Mouse (Mus musculus): ENCODE data around the gene Cmtm5.

The Cmtm5 gene

GRCm38 (mm10) chr14:54935904-54936830 is at the start of gene Cmtm5:
Gene Cmtm5 (plus strand): TSS chr14:54936261.
- no peak for DNase-seq (ENCODE audit: low spot score in 2 of 2)

GRCm38 (mm10) chr14:54892200-54892599 is 43.9 kb upstream of the Cmtm5 start, which contains the start of gene Pabpn1:
Gene Pabpn1 (plus strand): TSS chr14:54892500.
- DNase-seq (ENCODE audit: low spot score in 2 of 2): no peak

DNA sequence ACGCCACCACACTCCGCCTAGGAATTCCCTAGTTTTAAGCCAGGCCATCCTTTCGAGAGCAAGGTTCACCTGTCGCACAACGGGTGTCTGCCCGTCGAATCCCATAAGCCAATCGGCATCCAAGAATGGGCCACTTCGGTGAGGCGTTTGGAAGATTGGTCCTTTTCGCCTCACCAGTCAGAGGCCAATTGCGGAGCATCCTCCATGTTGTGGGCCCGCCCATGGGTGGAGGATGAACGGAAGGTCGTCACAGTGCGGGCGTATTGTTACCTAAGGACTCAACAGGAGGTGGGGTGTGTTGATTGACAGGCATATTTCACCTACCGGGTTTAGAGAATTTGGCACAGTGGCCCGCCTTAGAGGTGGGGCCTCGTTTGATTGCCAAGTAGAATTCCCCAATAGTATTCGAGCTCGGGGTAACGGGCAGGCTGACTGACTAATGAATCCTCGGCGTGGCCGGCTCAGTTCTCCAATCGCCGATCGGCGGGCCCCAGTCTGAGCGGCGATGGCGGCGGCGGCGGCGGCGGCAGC is 42.3 kb upstream of the Cmtm5 start:
- DNase-seq (ENCODE audit: low spot score in 2 of 2): peak; percentile 98

DNA sequence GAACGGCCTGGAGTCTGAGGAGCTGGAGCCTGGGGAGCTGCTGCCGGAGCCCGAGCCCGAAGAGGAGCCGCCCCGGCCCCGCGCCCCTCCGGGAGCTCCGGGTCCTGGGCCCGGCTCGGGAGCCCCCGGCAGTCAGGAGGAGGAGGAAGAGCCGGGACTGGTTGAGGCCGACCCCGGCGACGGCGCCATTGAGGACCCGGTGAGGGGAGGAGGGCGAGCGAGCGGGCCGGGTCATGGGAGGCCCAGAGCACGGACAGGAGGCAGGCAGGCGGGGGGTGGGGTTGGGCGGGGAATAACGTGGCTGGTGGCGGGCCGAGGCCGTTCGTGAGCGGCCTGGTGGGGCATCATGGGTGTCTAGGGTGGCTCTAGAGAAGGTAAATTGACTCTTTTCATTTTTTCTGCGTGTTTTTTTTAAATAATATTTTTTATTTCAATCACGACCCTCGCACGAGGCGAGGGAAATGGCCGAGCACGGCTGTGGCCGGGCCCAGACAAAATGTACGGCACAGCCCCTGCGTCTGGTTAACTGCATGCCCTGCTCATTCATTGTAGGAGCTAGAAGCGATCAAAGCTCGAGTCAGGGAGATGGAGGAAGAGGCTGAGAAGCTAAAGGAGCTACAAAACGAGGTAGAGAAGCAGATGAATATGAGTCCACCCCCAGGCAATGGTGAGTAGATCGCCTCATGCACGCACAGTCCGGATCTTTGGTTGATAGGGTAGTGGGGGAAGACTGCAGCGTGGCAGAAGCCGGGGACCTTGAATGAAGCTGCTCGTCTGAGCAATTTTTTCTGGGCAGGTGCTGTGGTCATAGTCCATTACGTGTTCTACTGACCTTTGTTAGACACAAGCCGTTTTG is 41.5 kb upstream of the Cmtm5 start:
- peak; percentile 60 to 69 for DNase-seq (ENCODE audit: low spot score in 2 of 2)

GRCm38 (mm10) chr14:54897445-54897844 is 38.6 kb upstream of the Cmtm5 start:
- no peak for DNase-seq (ENCODE audit: low spot score in 2 of 2)

GRCm38 (mm10) chr14:54900383-54900782 is 35.7 kb upstream of the Cmtm5 start:
- peak; percentile 26 to 57 for DNase-seq (ENCODE audit: low spot score in 2 of 2)

DNA sequence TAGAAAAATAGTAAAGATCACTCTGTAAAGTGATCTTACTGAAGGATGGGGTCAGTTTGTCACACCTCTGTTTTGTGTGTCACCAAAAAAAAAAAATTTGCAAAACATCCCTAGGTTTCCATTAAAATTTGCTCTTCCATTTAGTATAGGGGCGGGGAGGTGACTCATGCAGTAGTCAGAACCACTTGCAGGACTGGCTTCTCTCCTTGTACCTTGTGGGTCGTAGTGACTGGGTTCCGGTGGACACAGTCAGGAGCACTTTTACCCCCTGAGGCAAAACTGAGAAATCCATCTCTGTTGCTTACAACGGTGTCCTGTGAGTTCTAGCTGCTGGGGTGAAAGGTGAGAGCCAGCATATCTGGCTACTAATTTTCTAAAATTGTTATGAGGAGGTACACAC is 32.4 kb upstream of the Cmtm5 start:
- no peak for DNase-seq (ENCODE audit: low spot score in 2 of 2)

GRCm38 (mm10) chr14:54908682-54909081 is 27.4 kb upstream of the Cmtm5 start:
- DNase-seq (ENCODE audit: low spot score in 2 of 2): no peak

DNA sequence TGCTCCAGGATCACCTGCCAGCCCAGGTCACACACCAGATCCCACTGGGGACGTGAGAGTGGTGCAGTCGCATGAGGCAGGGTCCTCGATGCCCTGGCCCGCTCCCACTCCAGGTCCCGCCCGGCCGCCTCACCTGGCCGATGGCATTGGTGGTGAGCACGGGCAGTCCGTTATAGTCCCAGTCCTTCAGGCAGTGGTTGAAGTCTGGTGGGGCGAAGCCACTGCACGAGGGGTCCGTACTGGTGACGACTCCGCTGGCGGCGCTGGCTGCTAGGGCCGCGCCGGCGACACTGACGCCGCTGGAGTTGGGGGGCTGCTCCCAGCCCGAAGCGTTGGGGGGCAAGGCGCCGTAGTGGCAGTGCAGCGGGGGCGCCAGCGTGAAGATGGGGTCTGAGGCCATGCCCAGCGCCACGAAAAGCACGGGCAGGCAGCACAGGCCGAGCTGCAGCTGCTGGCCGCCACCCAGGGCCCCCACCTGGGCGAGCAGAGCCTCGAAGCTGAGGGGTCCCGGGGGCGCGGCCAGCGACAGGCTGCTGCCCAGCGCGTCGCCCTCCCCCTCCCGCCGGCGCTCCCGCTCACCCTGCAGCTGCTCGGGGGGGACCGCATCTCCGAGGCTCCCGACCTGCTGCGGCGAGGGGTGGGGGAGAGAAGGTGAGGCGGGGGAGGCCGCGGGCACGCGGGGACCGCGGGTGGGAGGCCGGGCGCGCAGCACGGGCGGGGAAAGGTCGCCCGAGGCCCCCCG is 23.8 kb upstream of the Cmtm5 start:
- DNase-seq (ENCODE audit: low spot score in 2 of 2): no peak

DNA sequence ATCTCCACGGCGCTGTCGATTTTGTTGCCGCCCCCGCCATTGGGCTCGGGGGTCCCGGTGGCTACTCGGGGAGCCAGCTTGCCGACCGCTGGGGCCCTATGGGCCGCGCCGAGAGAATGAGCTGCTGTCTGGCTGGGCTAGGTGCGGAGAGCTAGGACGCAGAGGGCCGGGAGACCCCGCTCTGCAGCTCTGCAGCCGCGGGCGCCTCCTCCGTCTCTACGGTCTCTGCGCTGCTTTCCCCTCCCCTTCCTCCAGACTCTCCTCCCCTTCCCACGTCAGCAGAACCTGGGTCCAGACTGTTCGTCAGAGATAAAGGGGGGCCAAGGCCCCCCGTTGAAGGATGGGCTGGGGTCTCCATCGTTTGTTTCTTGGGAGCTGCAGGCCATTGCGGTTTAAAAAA is 23.2 kb upstream of the Cmtm5 start, which contains the start of gene Slc22a17:
Gene Slc22a17 (minus strand): TSS at position 247 of the 400 bp plus-strand sequence.
- DNase-seq (ENCODE audit: low spot score in 2 of 2): no peak

DNA sequence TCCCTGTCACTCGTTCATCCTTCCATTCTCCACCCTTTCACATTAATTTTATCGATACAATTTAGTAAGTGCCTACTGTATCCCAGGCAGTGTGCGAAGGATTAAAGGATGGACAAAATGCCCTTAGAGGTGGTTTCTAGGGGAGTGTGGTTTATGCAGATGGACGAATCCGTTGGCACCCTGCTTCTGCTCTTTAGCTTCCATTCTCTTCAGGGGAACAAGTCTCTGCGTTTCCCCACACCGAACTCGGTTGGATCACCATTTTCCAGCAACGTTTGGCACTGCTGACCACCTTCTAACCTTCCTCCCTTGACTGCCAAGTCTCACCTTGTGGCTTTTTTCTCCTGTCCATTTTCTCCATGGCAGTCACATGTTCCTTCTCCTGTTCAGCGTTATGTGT is 22.7 kb upstream of the Cmtm5 start:
- DNase-seq (ENCODE audit: low spot score in 2 of 2): no peak

DNA sequence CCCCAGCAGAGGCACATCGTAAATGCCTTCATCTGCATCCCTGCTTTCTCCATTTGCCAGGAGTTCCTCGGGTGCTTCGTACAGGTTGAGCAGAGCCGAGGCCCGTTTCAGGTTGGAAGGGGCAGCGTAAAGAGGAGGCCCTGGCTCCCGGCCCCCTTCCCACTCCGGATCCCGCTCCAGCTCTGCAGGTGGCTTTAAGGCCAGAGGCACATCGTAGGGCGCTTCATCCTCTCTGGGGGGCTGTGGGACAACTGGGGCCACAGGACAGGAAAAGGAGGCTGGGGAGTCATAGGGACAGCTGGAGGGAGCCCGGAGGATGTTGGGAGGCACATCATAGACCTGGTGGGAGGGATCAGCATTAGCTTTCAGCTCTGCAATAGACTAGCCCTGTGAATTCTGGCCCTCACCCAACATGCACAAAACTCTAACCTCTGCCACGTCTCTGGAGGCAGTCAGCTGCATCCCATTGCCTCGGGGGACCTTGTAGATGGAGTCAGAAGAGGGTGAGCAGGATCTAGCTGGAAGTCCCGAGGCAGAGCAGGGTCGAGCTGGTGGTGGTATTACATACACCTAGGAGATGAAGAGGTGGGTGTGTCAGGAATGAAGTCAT is 15.9 kb upstream of the Cmtm5 start:
- no peak for DNase-seq (ENCODE audit: low spot score in 2 of 2)

DNA sequence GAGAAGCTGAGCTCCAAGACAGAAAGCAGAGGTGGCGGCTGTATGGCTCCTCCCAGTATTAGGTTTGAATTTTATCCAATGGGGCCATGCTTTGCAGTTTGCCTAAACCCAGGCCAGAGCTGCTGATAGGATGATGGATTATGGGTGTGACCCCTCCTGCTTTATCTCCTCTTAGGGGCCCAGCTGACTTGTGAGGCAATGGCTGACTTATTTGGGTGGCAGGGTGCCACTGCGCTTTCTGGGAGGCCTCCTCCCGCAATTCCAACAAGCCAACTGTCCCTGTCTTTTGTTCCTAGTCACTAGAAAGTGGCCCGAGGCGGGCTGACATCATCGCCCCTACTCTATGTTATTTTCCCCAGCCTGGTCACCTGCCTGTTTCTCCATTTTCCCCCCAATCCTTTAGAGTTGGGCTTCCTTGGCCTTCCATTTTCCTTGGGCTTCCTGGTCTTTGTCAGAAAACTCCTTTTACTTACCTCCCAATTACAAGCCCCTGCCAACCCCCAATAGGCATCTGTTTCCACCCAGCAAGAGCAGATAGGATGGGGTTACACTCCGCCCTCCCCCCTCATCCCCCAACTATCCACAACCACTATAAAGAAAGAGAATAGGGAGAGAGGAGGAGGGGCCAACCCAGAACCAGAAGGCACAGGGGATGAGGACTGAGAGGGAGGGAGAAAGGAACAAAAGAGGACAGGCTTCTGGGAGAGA is 11.3 kb upstream of the Cmtm5 start:
- DNase-seq (ENCODE audit: low spot score in 2 of 2): peak in 1 of 2 experiments; percentile 84

DNA sequence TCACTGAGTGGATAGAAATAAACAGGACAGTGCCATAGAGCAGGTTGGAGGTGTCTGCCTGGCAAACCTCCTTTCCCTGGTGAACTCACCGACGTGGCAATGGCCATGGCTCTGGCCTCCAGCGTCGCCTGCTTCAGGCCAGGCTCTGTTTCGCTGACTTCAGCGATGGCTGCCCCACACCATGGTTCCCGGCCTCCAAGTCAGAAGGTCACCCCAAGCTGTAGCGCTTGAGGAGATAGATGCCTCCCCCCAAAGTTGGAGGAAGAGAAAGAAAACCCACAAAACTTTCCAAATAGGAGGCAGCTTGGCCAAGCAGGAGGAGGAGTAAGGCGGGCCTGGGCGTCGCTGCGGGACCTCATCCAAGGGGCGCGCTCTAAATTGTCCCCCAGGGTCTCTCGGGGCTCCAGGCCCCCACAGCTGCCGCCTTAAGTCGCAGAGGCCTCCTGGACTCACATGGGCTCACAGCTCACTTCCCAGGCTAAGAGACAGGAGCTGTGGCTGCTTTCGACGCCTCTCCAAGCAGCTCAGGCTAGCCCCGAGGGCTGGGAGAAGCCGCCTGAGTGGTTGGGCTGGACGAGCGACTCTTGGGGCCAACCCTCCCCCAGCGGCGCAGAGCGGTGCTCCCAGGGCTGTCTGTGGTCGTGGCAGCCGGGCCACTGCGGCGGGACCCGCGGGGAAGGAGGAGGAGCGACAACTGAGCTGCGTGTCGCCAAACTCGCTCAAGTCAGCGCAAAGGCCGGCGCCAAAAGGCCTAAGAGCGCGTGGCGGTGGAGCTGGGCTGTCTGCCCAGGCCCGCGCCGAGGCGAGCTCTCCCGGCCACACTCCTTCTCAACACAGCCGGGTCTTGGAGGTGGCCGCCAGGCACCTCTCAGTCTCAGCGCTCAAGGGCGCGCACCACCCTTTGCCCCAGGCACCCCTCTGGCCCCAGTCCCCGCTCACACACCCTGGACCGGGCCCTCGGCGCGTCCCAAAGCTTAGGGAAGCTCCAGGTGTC is 10.4 kb upstream of the Cmtm5 start, which contains the start of gene Efs:
Gene Efs (minus strand): TSS at position 778 of the 994 bp plus-strand sequence.
- DNase-seq (ENCODE audit: low spot score in 2 of 2): peak; percentile 73 to 82

- DNase-seq (ENCODE audit: low spot score in 2 of 2): peak; percentile 75 to 81
Observed at GRCm38 (mm10) chr14:54926401-54927158, 9.5 kb upstream of the Cmtm5 start.

- DNase-seq (ENCODE audit: low spot score in 2 of 2): no peak
Observed at GRCm38 (mm10) chr14:54927296-54927695, 8.8 kb upstream of the Cmtm5 start.

- no peak for DNase-seq (ENCODE audit: low spot score in 2 of 2)
Observed at GRCm38 (mm10) chr14:54929801-54930200, 6.3 kb upstream of the Cmtm5 start.

DNA sequence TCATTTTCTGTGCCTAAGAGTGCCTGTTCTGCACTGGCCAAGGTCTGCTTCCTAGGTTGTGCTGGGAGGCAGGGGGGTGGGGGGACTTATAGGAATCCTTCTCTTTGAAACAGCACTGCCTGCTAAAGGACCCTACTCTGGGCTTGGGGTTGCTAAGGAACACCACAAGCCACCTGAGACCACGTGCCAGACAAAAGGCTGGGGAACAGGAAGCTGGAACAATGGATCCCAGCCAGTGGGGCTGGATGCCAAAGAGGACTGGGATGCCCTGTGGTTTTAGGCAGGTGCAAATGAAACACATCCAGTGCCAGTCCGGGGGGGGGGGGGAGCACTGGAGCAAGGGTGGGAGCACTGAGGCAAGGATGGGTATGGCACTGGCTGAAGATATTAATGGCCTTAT is 5.6 kb upstream of the Cmtm5 start:
- no peak for DNase-seq (ENCODE audit: low spot score in 2 of 2)

Measured in urinary bladder, adult 18-20 months (tissue).